Mouse (Mus musculus) limb, embryonic 14.5 days (tissue): ENCODE data around the gene D230025D16Rik. TPM values are rescaled to one million over a fixed set of nuclear protein-coding genes. Genes with fewer than 3 reads are reported as not detected.
A peak's percentile ranks its signal among the peaks of the same experiment; 100 is the strongest.

ENCODE experiments used
- ATAC-seq: fragments of 200-750 bp; cut with Nextera tagmentation; 2 replicates; pipeline ENCODE4 v1.8.0; 2017; ENCODE audit warnings: low read depth, moderate number of reproducible peaks, moderate TSS enrichment; ENCODE audit not compliant: low FRiP score
- DNase-seq: peaks from one replicate; pipeline ENCODE4 v3.0.0-alpha.2; 2015; ENCODE audit warnings: low spot score
- H3K27ac ChIP-seq: fragments of 300-500 bp; sonication (generic); replicated peaks from 2 replicates; pipeline ENCODE4 v1.5.1; 2014; ENCODE audit warnings: low read depth, mild to moderate bottlenecking, low read length, moderate library complexity, mixed read lengths
- H3K27me3 ChIP-seq: fragments of 300-500 bp; sonication (generic); 2 replicates; pipeline ENCODE4 v1.6.1; 2014; ENCODE audit warnings: low read length, mixed read lengths; ENCODE audit not compliant: control insufficient read depth, insufficient read depth
- H3K36me3 ChIP-seq: fragments of 300-500 bp; sonication (generic); 2 replicates; pipeline ENCODE4 v1.6.1; 2014; ENCODE audit warnings: mild to moderate bottlenecking, low read length, moderate library complexity, mixed read lengths; ENCODE audit not compliant: control insufficient read depth, insufficient read depth
- H3K4me1 ChIP-seq: fragments of 300-500 bp; sonication (generic); 2 replicates; pipeline ENCODE4 v1.6.1; 2014; ENCODE audit warnings: antibody characterized with exemption, low read length, mixed read lengths; ENCODE audit not compliant: control insufficient read depth, insufficient read depth
- H3K4me2 ChIP-seq: fragments of 300-500 bp; sonication (generic); replicated peaks from 2 replicates; pipeline ENCODE4 v1.6.1; 2014; ENCODE audit warnings: low read depth, mild to moderate bottlenecking, low read length, moderate library complexity; ENCODE audit not compliant: severe bottlenecking
- H3K4me3 ChIP-seq: fragments of 300-500 bp; sonication (generic); replicated peaks from 2 replicates; pipeline ENCODE4 v1.5.1; 2014; ENCODE audit warnings: low read length
- H3K9ac ChIP-seq: fragments of 300-500 bp; sonication (generic); 2 replicates; pipeline ENCODE4 v1.6.1; 2014; ENCODE audit warnings: mild to moderate bottlenecking, low read depth, low read length, moderate library complexity; ENCODE audit not compliant: severe bottlenecking
- H3K9me3 ChIP-seq: fragments of 300-500 bp; sonication (generic); 2 replicates; pipeline ENCODE4 v1.6.1; 2016; ENCODE audit warnings: low read length; ENCODE audit not compliant: control insufficient read depth
- POLR2A ChIP-seq: fragments of 200-500 bp; IDR thresholded peaks from 2 replicates; pipeline ENCODE4 v1.8.0; 2012; ENCODE audit warnings: inconsistent platforms, mild to moderate bottlenecking, moderate library complexity, borderline replicate concordance; ENCODE audit not compliant: insufficient read depth, insufficient read length; ENCODE audit errors: extremely low read depth
- WGBS: fragments of 180-500 bp; shearing (Covaris S2); extraction: QIAGEN DNeasy Blood & Tissue Kit; methylation state at CpG from one replicate; pipeline ENCODE4 v1.1.7; 2014; 5-methylcytosine and 5-hydroxymethylcytosine counted together
- polyA plus RNA-seq, 2 experiments: library from polyadenylated mRNA; depleted of rRNA in 1 of 2; stranded (reverse) in 1 of 2; unstranded in 1 of 2; fragments of >200 nt; fragmentation: Nextera tagmentation in 1 of 2; extraction: Ambion mirVana in 1 of 2; gene quantifications; 2 replicates each; pipeline versions ENCODE4 v1.2.1 to v1.2.3; 2012 to 2014

The D230025D16Rik gene
- polyA plus RNA-seq, 2 experiments = 27.3 to 30.1 TPM

- ATAC-seq (no peak), DNase-seq (no peak)
- H3K36me3 ChIP-seq = no peaks in the 10 kb centered on the region
- H3K27ac ChIP-seq = no peak overlapping the region
- H3K4me1 ChIP-seq = peaks cover 24% of the 10 kb centered on the region
- peak overlapping the region; percentile 86 for H3K4me2 ChIP-seq
- H3K9me3 ChIP-seq = no peaks in the 10 kb centered on the region
- no peak for TF ChIP-seq POLR2A
- H3K27me3 ChIP-seq = peaks cover 89% of the 10 kb centered on the region
- peak overlapping the region; percentile 29; the same call in 1 of the 2 replicates for H3K9ac ChIP-seq
- 4% methylated on average over 39 of the region's 39 CpGs for WGBS
- H3K4me3 ChIP-seq = peak overlapping the region; percentile 44
Measured at GRCm38 (mm10) chr8:105270101-105270915, 45.4 kb downstream of the D230025D16Rik start.

- H3K4me3 ChIP-seq = 0 out of 2 replicates have a peak overlapping the region, but pooled peaks have one; percentile 0
- H3K27ac ChIP-seq = no peak overlapping the region
- no peak for ATAC-seq
- peaks cover 24% of the 10 kb centered on the region for H3K4me1 ChIP-seq
- H3K9me3 ChIP-seq = no peaks in the 10 kb centered on the region
- WGBS = under 1% methylated on average over 11 of the region's 11 CpGs
- H3K9ac ChIP-seq = no peak overlapping the region; the same call in 1 of the 2 replicates
- H3K27me3 ChIP-seq = peaks cover 94% of the 10 kb centered on the region
- no peak overlapping the region for H3K4me2 ChIP-seq
- no peak for DNase-seq
- no peaks in the 10 kb centered on the region for H3K36me3 ChIP-seq
- no peak for TF ChIP-seq POLR2A
Measured at GRCm38 (mm10) chr8:105270916-105271186, 45.9 kb downstream of the D230025D16Rik start.

DNA sequence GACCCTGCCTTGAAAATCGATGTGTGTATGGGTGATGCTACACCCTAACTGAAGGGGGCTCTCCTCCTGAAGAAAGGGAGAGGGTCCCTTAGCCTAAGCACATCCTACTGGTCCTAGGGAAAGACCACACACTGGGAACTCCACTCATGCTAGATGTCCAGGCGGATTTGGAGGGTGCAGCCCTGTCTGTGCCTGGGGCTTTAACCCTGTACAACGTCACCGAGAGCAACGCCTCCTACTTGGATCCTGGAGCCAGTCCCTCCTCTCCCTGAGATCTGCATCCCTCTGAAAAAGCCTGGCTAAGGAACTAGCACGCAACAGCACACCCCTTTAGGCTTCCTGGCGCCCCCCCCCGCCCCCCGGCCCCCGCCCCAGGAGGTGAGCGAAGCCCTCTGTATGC is 50.4 kb downstream of the D230025D16Rik start:
- ATAC-seq = no peak
- Histone ChIP-seq H3K4me1 (peaks cover 17% of the 10 kb centered on the region), H3K4me2 (peak overlapping the region; percentile 76; the same call in 1 of the 2 replicates), H3K9me3 (no peaks in the 10 kb centered on the region), H3K9ac (no peak overlapping the region), H3K36me3 (no peaks in the 10 kb centered on the region), H3K27ac (no peak overlapping the region), H3K4me3 (peak overlapping the region; percentile 41; the same call in 1 of the 2 replicates), H3K27me3 (peaks cover 80% of the 10 kb centered on the region)
- no peak for TF ChIP-seq POLR2A
- no peak for DNase-seq
- WGBS = 12% methylated on average over 11 of the region's 11 CpGs

DNA sequence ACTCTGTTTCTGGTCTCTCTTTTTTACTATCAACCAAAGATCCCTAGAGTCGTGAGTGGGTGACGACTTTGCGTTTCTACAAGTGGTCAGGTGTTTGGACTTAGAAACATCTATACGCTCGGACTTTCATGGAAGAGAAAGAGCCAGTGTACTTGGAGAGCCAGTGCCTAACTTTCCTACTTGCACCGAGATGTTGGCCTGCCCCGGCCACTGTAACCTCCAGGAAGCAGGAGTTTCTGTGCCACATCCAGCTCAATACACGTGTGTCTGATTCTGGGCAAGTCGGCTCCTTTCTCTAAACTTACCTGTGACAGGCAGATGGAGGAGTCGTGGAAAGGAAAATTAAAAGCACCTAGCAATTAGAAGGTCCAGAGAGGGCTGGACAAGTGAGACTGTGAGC is 50.9 kb downstream of the D230025D16Rik start, which contains the start of gene Nol3:
Gene Nol3, plus strand, starts transcription at position 301 of the 400 bp plus-strand sequence.
- peak within 1 kb of the TSS; percentile 76 for H3K4me2 ChIP-seq
- 2% methylated on average over 10 of the region's 10 CpGs for WGBS
- peaks cover 75% of the 10 kb centered on the region for H3K27me3 ChIP-seq
- H3K4me1 ChIP-seq = peaks cover 13% of the 10 kb centered on the region; the same call in 1 of the 2 replicates
- H3K9me3 ChIP-seq = no peaks in the 10 kb centered on the region
- H3K27ac ChIP-seq = no peak within 1 kb of the TSS
- no peak for ATAC-seq
- no peaks in the 10 kb centered on the region for H3K36me3 ChIP-seq
- peak within 1 kb of the TSS; percentile 41 for H3K4me3 ChIP-seq
- TF ChIP-seq POLR2A = no peak
- no peak for DNase-seq
- H3K9ac ChIP-seq = peak within 1 kb of the TSS; percentile 50

DNA sequence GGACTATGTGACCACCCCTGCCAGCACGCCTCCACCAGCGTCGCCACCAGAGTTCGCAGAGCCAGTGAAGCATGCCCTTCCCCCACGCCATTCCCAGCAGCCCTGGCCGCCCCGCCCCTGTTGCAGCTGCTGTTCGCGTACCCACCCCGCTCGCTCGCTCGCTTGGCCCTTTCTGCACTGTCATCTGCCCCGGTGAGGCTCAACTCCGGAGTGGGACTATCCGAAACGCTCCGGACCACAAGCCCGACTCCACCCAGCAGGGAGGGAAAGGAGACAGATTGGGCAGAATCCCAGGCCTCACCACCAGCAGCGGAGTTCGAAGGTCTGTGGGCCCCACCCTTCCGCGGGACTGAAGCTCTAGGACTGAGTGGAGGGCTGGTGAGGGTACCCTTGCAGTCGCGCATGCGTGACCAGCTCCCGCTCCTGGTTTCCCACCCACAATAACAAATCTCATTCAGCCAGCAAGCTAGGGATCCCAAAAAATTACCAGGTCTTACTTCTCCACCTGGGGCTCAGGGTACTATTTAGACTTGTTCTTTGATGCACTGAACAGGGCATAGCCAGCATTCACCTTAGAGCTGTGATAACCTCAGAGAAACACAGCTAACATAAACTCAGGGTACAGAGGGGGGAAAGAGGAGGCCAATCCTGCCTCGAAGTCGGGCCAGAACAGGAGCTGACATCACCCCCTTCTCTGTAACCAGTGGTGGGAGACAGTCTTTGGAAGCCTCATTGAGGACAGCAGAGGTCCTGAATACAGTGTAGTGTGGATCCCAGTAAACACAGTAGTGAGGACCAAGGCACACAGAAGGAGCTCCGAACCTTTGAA is 51.6 kb downstream of the D230025D16Rik start:
- Histone ChIP-seq H3K4me3 (peak overlapping the region; percentile 41), H3K27ac (no peak overlapping the region), H3K27me3 (peaks cover 69% of the 10 kb centered on the region), H3K4me2 (peak overlapping the region; percentile 76), H3K36me3 (peaks cover 2% of the 10 kb centered on the region; the same call in 1 of the 2 replicates), H3K9ac (peak overlapping the region; percentile 50), H3K9me3 (no peaks in the 10 kb centered on the region), H3K4me1 (peaks cover 11% of the 10 kb centered on the region; the same call in 1 of the 2 replicates)
- peak; percentile 62 for ATAC-seq
- 4% methylated on average over 24 of the region's 30 CpGs for WGBS
- peak; percentile 69 for DNase-seq
- TF ChIP-seq POLR2A = 0 out of 2 replicates have a peak, but pooled peaks have one; percentile 20
